Mouse (Mus musculus) mesoderm, embryonic 11.5 days (tissue): Measurements from ENCODE around the gene Dpyd.

ENCODE experiments used
- DNase-seq: peaks from one replicate; pipeline ENCODE4 v3.0.0-alpha.2; 2012; ENCODE audit warnings: low read depth, low spot score

Dpyd gene

DNA sequence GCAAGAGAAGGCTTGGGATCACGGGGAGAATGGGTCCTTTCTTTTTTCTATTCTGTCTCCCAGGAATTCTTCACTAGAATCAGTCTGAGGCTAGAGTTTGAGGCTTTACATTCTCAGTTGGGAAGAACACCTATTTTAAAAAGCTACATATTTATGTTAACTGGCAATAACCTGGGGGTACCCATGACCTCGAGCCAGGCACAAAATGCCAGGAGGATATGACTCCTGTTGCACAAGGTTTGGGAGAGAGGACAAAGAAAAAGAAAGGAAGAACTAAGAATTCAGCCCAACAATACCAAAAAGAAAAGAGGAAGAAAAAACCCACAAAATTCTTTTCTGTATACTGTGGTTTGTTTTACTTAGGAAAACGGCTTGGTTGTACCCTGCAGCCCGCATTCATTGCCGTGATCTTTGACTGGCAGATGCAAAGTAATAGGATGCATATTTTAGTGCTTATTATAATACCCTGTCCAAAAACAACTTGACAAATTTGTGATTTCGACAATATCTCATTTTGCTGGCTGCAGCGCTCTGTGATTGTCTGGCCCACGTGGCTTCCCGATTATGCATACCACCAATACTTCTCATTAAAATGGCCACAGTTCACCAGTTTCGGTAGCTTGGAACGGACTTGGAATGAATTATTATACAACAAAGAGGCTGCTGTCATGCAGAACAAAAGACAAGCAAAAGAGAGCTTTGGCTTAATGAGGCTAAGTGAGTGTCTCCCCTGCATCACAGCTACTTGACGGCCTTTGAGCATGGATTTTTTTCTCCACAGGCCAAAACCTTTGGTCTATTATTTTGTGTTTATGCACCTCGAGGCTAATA is 799.8 kb downstream of the Dpyd start:
- peak; percentile 37 for DNase-seq

DNA sequence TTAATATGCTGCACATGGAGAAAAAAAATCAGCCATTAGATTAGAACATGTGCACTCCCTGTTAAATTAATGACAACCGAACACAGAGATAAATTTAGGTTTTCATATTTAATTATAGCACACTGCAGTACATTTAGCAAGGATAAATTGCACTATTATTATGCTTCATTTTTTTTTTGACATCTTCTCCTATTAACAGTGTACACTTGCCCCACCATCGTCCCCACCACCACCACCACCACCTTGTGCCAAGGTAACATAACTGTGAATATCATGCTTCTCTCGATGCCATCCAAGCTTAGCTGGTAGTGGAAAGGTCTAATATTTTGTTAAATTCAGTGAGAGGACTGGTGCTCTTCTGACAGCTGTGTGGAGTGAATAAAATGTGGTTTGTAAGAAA is 800.5 kb downstream of the Dpyd start:
- DNase-seq, result no peak

DNA sequence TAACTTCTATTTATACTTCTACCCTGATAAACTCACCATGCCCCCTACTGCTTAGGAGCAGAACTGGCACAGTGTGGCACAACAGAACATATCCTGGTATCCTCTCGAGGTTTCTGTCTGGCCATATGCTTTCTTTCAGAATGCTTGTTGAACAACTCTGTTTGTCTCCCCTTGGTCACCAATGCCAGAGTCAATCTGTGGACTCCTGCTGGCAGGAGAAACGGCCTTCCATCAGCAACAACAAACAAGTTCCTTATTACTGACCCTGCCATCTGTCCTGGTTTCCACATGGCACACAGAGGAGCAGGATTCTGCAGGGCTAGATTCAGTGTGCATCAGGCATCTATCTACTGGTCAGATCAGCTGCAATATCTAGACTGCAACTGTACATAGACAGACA is 807.0 kb downstream of the Dpyd start:
- DNase-seq, result no peak

DNA sequence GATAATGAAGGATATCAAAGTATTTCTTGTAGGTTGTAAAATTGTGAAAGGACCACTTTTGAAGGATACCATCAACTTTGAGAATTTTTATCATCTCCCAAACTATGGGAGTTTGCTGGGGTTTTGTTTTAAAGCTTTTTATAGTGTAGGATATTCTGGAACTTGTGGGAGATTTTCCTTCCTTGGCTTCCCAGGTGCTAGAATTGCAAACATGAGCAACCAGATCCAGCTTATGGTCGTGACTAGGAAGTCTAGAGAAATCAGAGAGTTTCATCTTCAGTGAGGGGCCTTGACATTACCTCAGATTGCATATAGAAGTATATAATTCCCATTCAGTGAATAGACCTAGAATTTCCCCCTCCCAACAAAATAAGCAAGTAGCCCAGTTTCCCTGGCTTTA is 819.2 kb downstream of the Dpyd start:
- no peak for DNase-seq

DNA sequence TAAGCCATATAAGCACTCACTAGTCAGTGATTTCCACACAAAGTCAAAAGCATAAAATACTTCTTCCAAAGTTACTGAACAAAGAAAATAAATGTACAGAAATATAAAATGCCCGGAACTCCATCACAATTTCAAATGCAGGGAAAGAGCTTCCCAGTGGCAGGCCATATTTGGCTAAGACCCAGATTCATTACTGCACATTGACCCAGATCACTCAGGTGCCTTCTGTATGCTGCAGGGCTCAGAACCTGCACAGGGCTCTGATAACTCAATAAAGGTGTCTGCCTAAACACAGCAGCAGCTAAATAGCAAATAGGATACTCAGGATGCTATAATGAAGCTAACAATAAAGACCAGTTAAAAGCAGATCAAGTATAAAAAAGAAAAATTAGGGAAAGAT is 820.5 kb downstream of the Dpyd start:
- DNase-seq, result no peak

DNA sequence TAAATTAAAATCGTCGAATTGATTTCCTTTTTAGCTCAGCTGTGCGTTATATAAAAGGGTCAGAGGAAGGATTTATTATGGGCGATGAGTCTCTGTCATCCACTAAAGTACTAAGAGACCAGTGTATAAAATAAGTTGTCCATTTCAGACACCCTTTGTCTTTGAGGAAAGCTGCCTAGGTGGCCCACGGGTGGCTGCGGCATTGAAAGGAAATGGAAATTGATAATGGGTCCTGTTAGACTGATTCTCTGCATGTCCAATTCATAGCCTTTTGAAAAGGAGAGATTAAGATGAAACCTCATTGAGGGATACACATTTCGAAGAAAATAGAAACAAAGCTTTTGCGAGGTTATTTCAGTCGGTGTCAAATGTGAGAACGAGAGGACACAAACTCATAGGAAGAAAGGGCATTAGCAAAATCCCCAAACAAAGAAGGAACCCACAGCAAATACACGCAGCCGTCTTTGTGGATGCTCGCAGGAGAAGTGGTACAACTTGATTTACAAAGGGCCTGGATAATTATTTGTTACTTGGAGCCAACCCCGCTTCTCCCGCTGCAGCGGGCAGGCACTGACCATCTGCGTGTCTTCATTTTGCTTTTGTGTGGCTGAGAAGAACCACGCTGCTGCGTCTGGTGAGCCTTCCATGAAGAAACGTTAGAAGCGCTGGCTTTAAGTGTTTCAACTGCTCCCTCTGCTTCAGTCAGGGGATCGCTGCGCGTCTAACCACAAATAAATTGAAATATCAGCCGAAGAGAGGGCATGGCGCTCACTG is 825.6 kb downstream of the Dpyd start:
- DNase-seq, result peak; percentile 9

DNA sequence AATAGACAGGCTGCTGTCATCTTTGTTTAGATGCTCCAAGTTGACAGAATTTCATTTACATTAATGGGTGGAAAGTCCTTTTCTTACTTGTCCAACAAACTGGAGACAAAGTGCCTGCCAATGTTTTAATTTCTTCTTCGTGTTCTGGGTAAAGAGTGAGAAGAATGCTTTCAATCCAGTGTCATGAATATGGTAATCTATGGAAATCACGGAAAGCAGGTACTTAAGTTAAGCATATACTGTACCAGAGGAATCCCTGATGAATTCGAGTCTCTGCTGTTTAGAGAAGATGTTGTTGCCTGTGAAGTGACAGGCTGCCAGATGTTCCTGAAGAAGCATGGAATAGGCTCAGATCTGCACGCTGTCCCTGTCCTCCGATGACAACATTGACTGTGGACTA is 835.3 kb downstream of the Dpyd start:
- no peak for DNase-seq

DNA sequence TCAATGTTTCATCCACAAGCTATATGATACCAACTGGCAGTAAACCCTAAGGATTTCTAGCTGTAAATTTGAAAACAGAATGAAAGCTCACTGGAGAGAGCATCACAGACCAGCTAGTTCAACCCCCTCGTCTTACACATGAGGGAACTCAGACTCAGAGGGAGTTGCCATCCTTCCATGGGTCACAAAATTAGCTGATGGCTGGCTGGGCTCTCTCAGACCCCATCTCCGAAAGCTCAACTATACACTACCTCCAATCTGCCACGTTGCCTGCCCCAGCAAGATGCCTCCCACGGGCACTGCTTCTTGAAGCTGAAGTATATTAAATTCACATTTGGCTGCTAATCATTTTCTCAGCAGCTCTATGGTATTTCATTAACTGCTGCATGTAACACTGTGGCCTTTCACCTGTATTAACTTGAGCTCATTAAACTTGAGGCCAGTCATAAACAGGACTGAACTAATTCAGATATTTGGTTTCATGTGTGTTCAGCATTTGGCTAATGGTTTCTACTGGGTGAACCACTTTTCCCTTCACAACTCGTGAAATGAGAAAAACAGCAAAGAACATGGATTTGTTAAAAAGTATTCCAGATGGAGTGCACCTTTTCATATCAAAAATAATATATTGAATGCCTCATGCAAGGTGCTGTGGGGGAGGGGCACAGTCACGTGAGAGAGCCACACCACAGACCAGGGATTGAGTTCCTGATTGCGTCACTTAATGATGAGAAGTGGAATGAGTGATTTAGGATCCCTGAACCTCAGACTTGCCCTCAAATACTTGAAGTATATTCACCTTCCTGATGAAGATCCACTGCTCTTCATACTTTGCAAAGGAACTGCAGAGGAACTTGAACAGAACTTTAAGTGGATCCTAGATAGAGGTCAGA is 841.2 kb downstream of the Dpyd start:
- DNase-seq, result no peak

DNA sequence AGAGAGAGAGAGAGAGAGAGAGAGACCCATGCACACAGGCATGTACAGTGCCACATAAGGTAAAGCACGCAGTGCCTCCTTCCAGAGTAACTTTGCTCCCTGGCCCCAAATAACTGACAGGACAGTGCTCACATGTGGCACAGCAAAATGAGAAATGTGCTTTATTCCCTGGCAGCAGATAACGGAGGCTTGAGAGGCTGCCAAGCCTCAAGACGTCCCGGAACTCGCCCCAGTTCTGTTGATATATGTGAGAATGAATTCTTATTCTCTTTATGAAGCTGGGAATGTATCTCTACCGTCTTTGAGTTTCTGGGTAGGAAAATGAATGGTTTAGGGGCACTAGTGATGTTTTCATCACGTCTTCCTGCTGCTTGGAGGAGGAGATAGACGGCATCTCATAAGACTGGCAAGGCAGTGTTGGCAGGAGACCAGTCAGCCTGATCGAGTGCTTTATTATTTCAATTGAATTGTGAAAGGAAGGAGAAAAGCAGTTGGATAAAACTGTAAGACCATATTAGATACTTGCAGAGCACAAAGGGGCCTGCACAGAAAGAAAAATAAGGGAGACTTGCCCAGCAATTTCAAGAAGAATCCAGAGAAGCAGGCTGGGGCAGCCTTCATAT is 857.3 kb downstream of the Dpyd start:
- DNase-seq, result no peak

DNA sequence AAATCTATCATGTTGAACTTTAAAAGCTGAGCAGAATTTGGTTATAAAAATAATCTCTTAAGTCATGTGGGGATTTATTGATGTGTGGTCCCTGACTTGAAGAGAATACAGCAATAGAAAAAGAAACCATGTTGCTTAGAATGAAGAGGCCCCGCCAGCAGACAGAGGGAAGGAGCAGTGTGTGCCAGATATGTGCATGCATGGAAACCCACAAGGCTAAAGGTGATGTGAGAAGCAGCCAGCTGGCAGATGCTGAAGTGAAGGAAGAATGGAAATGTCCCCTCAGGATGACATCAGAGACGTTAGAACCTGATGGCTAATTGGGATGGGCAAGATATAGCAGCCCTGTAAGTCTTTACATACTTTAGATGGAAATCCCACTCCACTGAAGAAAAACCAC is 857.8 kb downstream of the Dpyd start:
- DNase-seq, result no peak

DNA sequence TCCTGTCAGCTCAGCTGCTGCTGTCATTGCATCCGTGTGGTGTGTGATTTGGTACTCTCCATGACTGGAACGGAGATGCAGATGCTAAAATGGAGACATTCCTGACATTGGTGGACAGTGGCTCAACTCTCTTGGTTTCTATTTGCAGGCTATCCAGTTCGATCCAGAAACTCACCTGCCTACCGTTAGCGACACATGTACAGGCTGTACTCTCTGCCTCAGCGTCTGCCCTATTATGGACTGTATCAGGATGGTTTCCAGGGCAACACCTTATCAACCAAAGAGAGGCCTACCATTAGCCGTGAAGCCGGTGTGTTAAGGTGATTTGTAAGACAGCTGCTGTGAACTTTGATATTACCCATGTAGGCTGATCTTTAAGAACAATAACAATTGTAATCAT is 869.4 kb downstream of the Dpyd start:
- DNase-seq, result no peak

DNA sequence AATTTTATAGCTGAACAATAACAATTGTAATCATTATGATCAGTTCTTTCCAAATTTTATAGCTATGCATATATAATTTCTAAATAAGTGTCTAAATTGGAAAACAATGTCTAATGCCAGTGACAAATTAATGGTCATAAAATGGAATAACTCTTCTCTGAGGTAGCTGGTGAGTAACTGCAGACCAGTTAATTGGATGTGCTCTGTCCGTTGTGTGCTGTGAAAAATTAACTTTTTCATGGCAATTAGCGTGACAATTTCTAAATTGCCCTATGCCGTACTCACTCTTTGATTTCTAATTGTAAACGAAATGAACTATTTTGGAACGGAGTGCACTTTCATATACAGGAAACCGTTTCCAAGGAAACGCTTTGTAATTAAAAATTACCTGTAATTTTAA is 869.8 kb downstream of the Dpyd start:
- DNase-seq, result no peak

DNA sequence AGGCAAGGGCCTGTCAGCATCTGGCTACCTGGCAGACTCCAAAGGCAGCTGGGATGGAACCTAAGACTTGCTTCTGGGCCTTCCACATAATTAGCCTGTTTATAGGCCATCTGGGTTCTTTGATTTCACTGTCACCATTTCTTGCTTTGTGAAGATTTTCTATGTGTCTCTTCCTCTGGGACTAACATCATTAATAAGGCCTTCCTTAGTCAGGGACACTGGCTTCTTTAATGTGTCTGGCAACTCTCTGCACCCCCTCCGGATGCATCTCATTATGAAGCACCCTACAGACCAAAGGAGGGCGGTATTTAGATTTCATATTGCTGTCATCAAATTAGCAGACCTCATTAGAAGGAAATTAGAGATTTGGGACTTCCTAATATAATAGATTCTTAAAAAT is 885.6 kb downstream of the Dpyd start:
- no peak for DNase-seq

DNA sequence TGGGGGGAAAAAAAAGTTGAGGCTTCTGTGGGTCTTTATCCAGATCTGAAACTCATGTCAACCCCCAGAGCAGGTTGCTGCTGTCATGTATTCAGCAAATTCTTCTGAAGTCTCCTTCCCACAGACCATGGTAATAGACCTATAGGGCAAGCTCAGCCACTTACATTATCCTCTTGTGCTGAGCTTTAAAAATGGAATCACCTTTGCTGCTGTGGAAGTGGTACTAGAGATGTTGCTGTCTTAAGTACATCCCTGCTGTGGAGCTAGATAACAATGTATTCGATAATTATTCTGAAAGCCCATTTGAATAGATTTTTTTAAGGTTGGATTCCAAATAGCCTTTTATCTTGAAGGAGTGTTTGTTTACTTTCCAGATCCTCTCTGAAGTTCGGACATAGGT is 902.1 kb downstream of the Dpyd start:
- no peak for DNase-seq

DNA sequence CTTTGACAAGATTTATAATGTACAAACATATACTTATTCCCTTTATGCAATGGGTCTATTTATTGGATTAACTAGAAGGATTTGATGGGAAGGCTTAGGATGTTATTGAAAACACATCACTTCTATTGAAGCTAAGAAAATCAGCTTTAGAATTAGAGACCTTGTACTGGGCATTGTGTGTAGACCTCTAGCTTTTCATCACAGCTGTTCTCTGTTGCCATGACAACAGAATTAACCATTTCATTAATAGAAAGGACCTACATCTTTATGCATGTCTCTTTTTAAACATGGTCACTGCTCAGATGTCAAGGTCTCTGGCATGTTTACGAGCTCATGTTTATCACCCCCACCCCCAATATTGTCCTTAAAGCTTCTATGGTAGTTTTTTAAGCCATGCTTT is 902.5 kb downstream of the Dpyd start:
- DNase-seq, result peak; percentile 39

DNA sequence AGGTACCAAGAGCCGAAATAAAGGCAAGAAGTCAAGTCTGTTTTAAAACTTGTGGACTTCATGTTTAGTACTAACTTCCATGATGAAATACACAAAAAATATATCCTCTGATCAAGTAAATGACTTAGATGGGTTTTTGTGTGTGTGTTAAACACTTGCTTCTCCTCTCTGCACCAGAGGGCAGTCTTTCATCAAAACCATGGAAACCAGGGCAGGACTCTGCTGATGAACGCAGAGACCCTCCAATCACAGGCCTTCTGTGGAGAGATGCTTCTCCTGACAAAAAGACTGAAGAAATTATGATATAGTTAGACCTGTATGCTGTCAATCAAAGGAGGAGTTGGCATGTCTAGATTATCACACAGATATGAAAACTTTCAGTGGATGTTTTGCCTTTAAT is 905.8 kb downstream of the Dpyd start:
- no peak for DNase-seq
